Mouse (Mus musculus): Measurements from ENCODE around the gene Atf6. TPM values are rescaled to one million over a fixed set of nuclear protein-coding genes. Genes with fewer than 3 reads are reported as not detected.

The Atf6 gene
- polyA plus RNA-seq, 1 experiment: 43.1 TPM

DNA sequence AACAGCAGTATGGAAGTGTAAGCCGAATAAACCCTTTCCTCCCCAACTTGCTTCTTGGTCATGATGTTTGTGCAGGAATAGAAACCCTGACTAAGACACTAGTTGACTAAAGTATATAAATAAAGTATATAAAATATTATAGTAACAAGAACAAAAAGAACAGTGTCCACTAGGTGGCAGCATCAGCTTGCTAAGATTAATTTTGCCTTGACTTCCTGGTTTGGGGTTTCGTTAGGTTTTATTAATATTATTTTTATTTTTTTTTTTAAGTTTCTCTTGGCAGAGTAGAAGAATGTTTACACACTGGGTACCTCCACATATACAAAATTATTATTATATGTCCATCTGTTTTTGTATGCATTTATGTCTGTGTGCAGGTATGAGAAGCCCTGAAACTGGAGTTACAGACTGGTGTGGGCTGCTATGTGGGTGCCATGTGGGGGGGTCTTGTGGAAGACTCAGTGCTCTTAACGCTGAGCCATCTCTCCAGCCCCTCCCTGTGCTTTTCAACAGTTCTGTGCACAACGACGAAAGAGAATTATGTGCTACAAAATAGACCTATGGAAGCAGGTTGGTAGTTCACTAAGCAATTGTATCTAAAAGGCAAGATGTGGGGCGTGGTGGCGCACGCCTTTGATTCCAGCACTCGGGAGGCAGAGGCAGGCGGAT lies 33.4 kb upstream of the Atf6 start:
- H3K4me1 ChIP-seq (ENCODE audit: control insufficient read depth, insufficient read depth, low read length): peaks cover 53% of the 10 kb centered on the region
- no peak overlapping the region for H3K27ac ChIP-seq (ENCODE audit: insufficient read depth, low read depth, low read length)
- H3K4me3 ChIP-seq (ENCODE audit: insufficient read depth, low read length): no peak overlapping the region
- TF ChIP-seq CTCF (IDR thresholded peaks at IDR 0.05; ENCODE audit: low read depth, low read length): 0 out of 2 replicates have a peak, but pooled peaks have one; percentile 8
- TF ChIP-seq POLR2A (IDR thresholded peaks at IDR 0.05; ENCODE audit: borderline replicate concordance, low read depth, low read length): no peak

GRCm38 (mm10) chr1:170898413-170899075 lies 31.0 kb upstream of the Atf6 start:
- H3K4me1 ChIP-seq (ENCODE audit: control insufficient read depth, insufficient read depth, low read length): peaks cover 44% of the 10 kb centered on the region
- TF ChIP-seq CTCF (IDR thresholded peaks at IDR 0.05; ENCODE audit: low read depth, low read length) (no peak), POLR2A (IDR thresholded peaks at IDR 0.05; ENCODE audit: borderline replicate concordance, low read depth, low read length) (no peak)
- H3K4me3 ChIP-seq (ENCODE audit: insufficient read depth, low read length): peak overlapping the region; percentile 36
- H3K27ac ChIP-seq (ENCODE audit: insufficient read depth, low read depth, low read length): peak overlapping the region; percentile 94

GRCm38 (mm10) chr1:170896651-170897281 lies 29.2 kb upstream of the Atf6 start:
- H3K27ac ChIP-seq (ENCODE audit: insufficient read depth, low read depth, low read length): peak overlapping the region; percentile 33
- H3K4me1 ChIP-seq (ENCODE audit: control insufficient read depth, insufficient read depth, low read length): peaks cover 31% of the 10 kb centered on the region
- H3K4me3 ChIP-seq (ENCODE audit: insufficient read depth, low read length): no peak overlapping the region
- no peak for TF ChIP-seq CTCF (IDR thresholded peaks at IDR 0.05; ENCODE audit: low read depth, low read length)
- TF ChIP-seq POLR2A (IDR thresholded peaks at IDR 0.05; ENCODE audit: borderline replicate concordance, low read depth, low read length): no peak

- no peak for TF ChIP-seq CTCF (IDR thresholded peaks at IDR 0.05; ENCODE audit: low read depth, low read length)
- no peak for TF ChIP-seq POLR2A (IDR thresholded peaks at IDR 0.05; ENCODE audit: borderline replicate concordance, low read depth, low read length)
- Histone ChIP-seq H3K4me3 (ENCODE audit: insufficient read depth, low read length) (no peak overlapping the region), H3K4me1 (ENCODE audit: control insufficient read depth, insufficient read depth, low read length) (peaks cover 28% of the 10 kb centered on the region), H3K27ac (ENCODE audit: insufficient read depth, low read depth, low read length) (no peak overlapping the region)
Measured at GRCm38 (mm10) chr1:170894603-170895602, 27.3 kb upstream of the Atf6 start.

- Histone ChIP-seq H3K27ac (ENCODE audit: insufficient read depth, low read depth, low read length) (no peak overlapping the region), H3K4me1 (ENCODE audit: control insufficient read depth, insufficient read depth, low read length) (peaks cover 12% of the 10 kb centered on the region), H3K4me3 (ENCODE audit: insufficient read depth, low read length) (no peak overlapping the region)
- no peak for TF ChIP-seq POLR2A (IDR thresholded peaks at IDR 0.05; ENCODE audit: borderline replicate concordance, low read depth, low read length)
- no peak for TF ChIP-seq CTCF (IDR thresholded peaks at IDR 0.05; ENCODE audit: low read depth, low read length)
Measured at GRCm38 (mm10) chr1:170892279-170892678, 24.7 kb upstream of the Atf6 start.

GRCm38 (mm10) chr1:170891646-170892045 lies 24.1 kb upstream of the Atf6 start:
- Histone ChIP-seq H3K4me3 (ENCODE audit: insufficient read depth, low read length) (no peak overlapping the region), H3K27ac (ENCODE audit: insufficient read depth, low read depth, low read length) (no peak overlapping the region), H3K4me1 (ENCODE audit: control insufficient read depth, insufficient read depth, low read length) (peaks cover 7% of the 10 kb centered on the region)
- TF ChIP-seq CTCF (IDR thresholded peaks at IDR 0.05; ENCODE audit: low read depth, low read length): no peak
- no peak for TF ChIP-seq POLR2A (IDR thresholded peaks at IDR 0.05; ENCODE audit: borderline replicate concordance, low read depth, low read length)

DNA sequence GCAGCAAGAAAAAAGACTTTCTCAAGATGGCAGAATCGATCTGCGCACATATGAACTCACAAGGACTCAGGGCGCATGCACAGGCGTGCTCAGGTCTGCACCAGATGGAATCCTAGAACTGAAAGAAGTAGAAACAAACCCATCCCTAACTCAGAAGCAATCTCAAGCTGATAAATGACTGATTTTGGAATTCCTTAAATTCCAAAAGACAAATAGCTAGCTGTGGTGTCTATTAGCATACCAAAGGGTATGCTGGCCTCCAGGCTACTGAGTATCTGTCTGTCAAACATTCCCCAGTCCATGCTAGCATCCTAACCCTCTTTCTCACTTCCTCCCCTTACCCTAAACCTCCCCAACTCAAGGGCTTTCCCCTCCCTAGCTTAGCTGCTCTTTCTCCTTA lies 21.7 kb upstream of the Atf6 start:
- Histone ChIP-seq H3K4me1 (ENCODE audit: control insufficient read depth, insufficient read depth, low read length) (peaks cover 5% of the 10 kb centered on the region), H3K27ac (ENCODE audit: insufficient read depth, low read depth, low read length) (no peak overlapping the region), H3K4me3 (ENCODE audit: insufficient read depth, low read length) (no peak overlapping the region)
- no peak for TF ChIP-seq CTCF (IDR thresholded peaks at IDR 0.05; ENCODE audit: low read depth, low read length)

DNA sequence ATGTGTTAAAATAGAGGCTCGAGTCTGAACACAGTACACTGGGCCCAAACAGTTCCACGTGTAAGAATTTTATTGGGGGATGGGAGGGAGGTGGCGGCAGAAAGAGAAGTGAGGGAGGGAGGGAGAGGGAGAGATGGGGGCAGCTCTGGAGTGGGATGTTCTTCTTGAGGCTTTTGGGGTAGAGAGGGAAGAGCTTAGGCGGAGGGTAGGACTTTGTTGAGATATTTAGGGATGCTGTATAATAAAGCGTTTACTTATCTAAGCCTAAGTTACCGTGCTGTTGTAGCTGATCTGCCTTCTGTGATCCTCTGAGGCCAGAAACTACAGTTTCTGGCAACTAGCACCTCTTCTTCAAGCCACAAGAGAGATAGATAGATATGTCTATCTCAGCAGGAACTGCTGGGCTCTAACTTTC lies 18.5 kb upstream of the Atf6 start:
- Histone ChIP-seq H3K27ac (ENCODE audit: insufficient read depth, low read depth, low read length) (no peak overlapping the region), H3K4me1 (ENCODE audit: control insufficient read depth, insufficient read depth, low read length) (peaks cover 13% of the 10 kb centered on the region), H3K4me3 (ENCODE audit: insufficient read depth, low read length) (no peak overlapping the region)
- TF ChIP-seq POLR2A (IDR thresholded peaks at IDR 0.05; ENCODE audit: borderline replicate concordance, low read depth, low read length) (no peak), CTCF (IDR thresholded peaks at IDR 0.05; ENCODE audit: low read depth, low read length) (no peak)

- H3K4me3 ChIP-seq (ENCODE audit: insufficient read depth, low read length): peak within 1 kb of the TSS; percentile 86
- peak within 1 kb of the TSS; percentile 16; the same call in 1 of the 2 replicates for H3K27ac ChIP-seq (ENCODE audit: insufficient read depth, low read depth, low read length)
- TF ChIP-seq CTCF (IDR thresholded peaks at IDR 0.05; ENCODE audit: low read depth, low read length) (no peak), POLR2A (IDR thresholded peaks at IDR 0.05; ENCODE audit: borderline replicate concordance, low read depth, low read length) (no peak)
- peaks cover 13% of the 10 kb centered on the region for H3K4me1 ChIP-seq (ENCODE audit: control insufficient read depth, insufficient read depth, low read length)
Measured at GRCm38 (mm10) chr1:170884978-170885561, 17.5 kb upstream of the Atf6 start, which contains the start of the genes Gm26620 and Dusp12. TSS of gene Gm26620 (plus strand) at chr1:170885065. TSS of gene Dusp12 (minus strand) at chr1:170885540.
